8 mouse cellular contexts compared by ENCODE assay signal in the genomic region with DNA sequence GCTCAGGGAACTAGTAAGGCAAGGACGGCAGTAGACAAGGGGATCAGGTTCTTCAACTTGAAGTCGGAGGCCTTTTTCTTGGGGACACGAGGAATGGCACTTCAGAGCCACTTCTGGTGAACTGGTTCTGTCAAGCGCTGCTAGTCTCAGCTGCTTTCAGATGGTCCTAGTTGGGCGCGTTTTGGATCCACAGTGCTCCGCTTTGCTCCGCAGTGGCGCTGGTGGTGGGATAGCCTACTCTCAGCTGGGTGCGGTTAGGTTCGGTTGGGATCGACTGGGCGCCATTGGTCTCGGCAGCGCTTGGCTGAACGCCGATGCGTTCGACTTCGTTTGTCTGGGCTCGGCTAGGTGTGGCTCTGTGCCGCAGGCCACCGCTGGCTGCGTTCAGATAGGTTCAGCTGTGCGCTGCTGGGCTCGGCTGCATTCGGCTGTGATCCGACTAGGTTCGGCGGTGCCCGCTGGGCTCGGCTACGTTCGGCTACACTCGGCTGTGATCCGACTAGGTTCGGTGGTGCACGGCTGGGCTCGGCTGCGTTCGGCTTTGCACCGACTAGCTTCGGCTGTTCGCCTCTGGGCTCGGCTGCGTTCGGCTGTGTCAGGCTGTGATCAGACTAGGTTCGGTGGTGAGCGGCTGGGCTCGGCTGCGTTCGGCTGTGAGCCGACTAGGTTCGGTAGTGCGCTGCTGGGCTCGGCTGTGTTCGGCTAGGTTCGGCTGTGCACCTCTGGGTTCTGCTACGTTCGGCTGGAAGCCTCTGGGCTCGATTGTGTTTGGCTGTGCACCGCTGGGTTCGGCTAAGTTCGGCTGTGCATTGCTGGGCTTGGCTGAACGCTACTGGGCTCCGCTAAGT. TPM values are rescaled to one million over a fixed set of nuclear protein-coding genes. Genes with fewer than 3 reads are reported as not detected.
DNase-seq lines count a peak whose midpoint lies in the region; ATAC-seq and TF ChIP-seq lines count a peak whose summit lies in the region.

No protein-coding gene starts in this region.

- H3K4me3 ChIP-seq in hindbrain, embryonic 16.5 days (ENCODE audit: low read length) = peak overlapping the region; percentile 59
- peak overlapping the region; percentile 53 for H3K4me3 ChIP-seq in left cerebral cortex, adult 2 months

- H3K9ac ChIP-seq in hindbrain, embryonic 16.5 days (ENCODE audit: low read depth, low read length) = peak overlapping the region; percentile 73

- DNase-seq in T-cell, adult 2 months (ENCODE audit: low spot score) = peak; percentile 96
- peak; percentile 95 to 98 for DNase-seq in cerebellum, postnatal 36 days
- peak; percentile 96 to 99 for DNase-seq in frontal cortex, postnatal 36 days (ENCODE audit: low spot score in 2 of 2)
- peak; percentile 96 for DNase-seq in left cerebral cortex, adult 2 months (ENCODE audit: extremely low spot score in 1 of 2, low spot score in 2 of 2)
- peak; percentile 96 to 99 for DNase-seq in right cerebral cortex, adult 2 months (ENCODE audit: low spot score in 2 of 2)
- peak; percentile 95 for DNase-seq in urinary bladder, postnatal 14 days (ENCODE audit: low spot score)

- H3K4me2 ChIP-seq in hindbrain, embryonic 16.5 days (ENCODE audit: low read length) = peak overlapping the region; percentile 63

- peaks cover 6% of the 10 kb centered on the region for H3K4me1 ChIP-seq in hindbrain, embryonic 16.5 days (ENCODE audit: control insufficient read depth, insufficient read depth, low read depth, low read length)

- no peaks in the 10 kb centered on the region; the same call in 1 of the 2 replicates for H3K36me3 ChIP-seq in hindbrain, embryonic 16.5 days (ENCODE audit: control insufficient read depth, insufficient read depth, low read length)

- no peak for TF ChIP-seq CTCF in left cerebral cortex, adult 2 months (IDR thresholded peaks at IDR 0.05)

- WGBS in hindbrain, embryonic 16.5 days = 20% methylated on average over 61 of the region's 66 CpGs

- H3K27ac ChIP-seq in hindbrain, embryonic 16.5 days (ENCODE audit: low read depth, low read length) = peak overlapping the region; percentile 91
- peak overlapping the region; percentile 90 for H3K27ac ChIP-seq in left cerebral cortex, adult 2 months

- H3K9me3 ChIP-seq in hindbrain, embryonic 16.5 days (ENCODE audit: control insufficient read depth, low read length) = no peaks in the 10 kb centered on the region

- H3K27me3 ChIP-seq in hindbrain, embryonic 16.5 days (replicated peaks; ENCODE audit: control insufficient read depth, insufficient read depth, low read length) = no peaks in the 10 kb centered on the region

- peak; percentile 98 for ATAC-seq in hindbrain, embryonic 16.5 days
- peak; percentile 79 for ATAC-seq in megakaryocyte, adult 5-6 weeks (ENCODE audit: poor library complexity, severe bottlenecking)

- intact Hi-C loops in left cerebral cortex, adult 2 months (cut with DNase I) = loop anchor here (1.0 kb wide), 1 partner anchor 47 kb away; no protein-coding TSS in a partner anchor

RNA-seq across cellular contexts. Expression of gene Yipf6, which starts 0.8 kb away (rescaled TPM):
- polyA plus RNA-seq in hindbrain, embryonic 16.5 days (2015; fragmentation: Nextera tagmentation; extraction: Ambion mirVana) = 16.7 and 18.8 TPM in 2 replicates
- total RNA-seq in left cerebral cortex, adult 2 months (2021) = 10 to 100 TPM; 36.0 to 37.2 TPM
- 15.9 and 17.1 TPM in 2 replicates for total RNA-seq in megakaryocyte, adult 5-6 weeks (2015)
- total RNA-seq in megakaryocyte, adult 5-6 weeks (2017) = 19.0 and 22.8 TPM in 2 replicates

RNA-seq across cellular contexts. Expression of gene Ophn1, which starts 46.1 kb away (rescaled TPM):
- polyA plus RNA-seq in hindbrain, embryonic 16.5 days (2015; fragmentation: Nextera tagmentation; extraction: Ambion mirVana) = 39.9 and 42.1 TPM in 2 replicates
- total RNA-seq in left cerebral cortex, adult 2 months (2021) = 10 to 100 TPM; 36.9 to 42.1 TPM
- total RNA-seq in megakaryocyte, adult 5-6 weeks (2015) = 2.3 and 3.9 TPM in 2 replicates
- total RNA-seq in megakaryocyte, adult 5-6 weeks (2017) = 2.6 and 4.8 TPM in 2 replicates

Comparison
In these comparisons a context has a peak if more than half of its experiments do, and no peak if none do; other contexts are left out.
1. Peak in every context shown above with its lines: DNase-seq, ATAC-seq, H3K4me3 ChIP-seq and H3K27ac ChIP-seq.
2. RNA of gene Ophn1, which starts 46.1 kb away (total RNA-seq): 36.9 to 42.1 TPM in left cerebral cortex, adult 2 months; 2.3 to 4.8 TPM in megakaryocyte, adult 5-6 weeks; every median in the first group is over 4 times any median in the second.